Mouse (Mus musculus) G1E (cell line): ENCODE measurements at regions not wholly inside any gene's neighbourhood (a gene's known extent, or its start where the extent isn't known, plus 50 kb on each side); places are given as distances from the start of the nearest gene placed in this dataset.
"Not testable (repeated sequence)": the region's sequence is repeated elsewhere in the genome, so short reads cannot be mapped to it uniquely, and the experiment has no call there.

ENCODE experiments used
- ATAC-seq: 2 replicates; pipeline ENCODE4 v1.8.0; 2016; ENCODE audit warnings: mild to moderate bottlenecking; ENCODE audit not compliant: insufficient number of reproducible peaks, poor library complexity, low FRiP score, severe bottlenecking; ENCODE audit errors: extremely low read depth
- DNase-seq: peaks from one replicate; pipeline ENCODE4 v3.0.0; 2012; ENCODE audit warnings: low spot score
- H3K27me3 ChIP-seq: 2 replicates; pipeline ENCODE4 v1.6.1; 2012; ENCODE audit warnings: mild to moderate bottlenecking, low read length, inconsistent platforms; ENCODE audit not compliant: insufficient read depth
- H3K36me3 ChIP-seq: replicated peaks from 2 replicates; pipeline ENCODE3; 2012; ENCODE audit warnings: mild to moderate bottlenecking, inconsistent platforms
- H3K4me1 ChIP-seq: 2 replicates; pipeline ENCODE4 v1.6.1; 2012; ENCODE audit warnings: low read depth, low read length, inconsistent platforms, mixed read lengths; ENCODE audit not compliant: insufficient read depth
- H3K4me3 ChIP-seq: 2 replicates; pipeline ENCODE4 v1.5.1; 2012; ENCODE audit warnings: low read depth, mild to moderate bottlenecking, inconsistent platforms, low read length, moderate library complexity, mixed read lengths
- H3K9me3 ChIP-seq: replicated peaks from 2 replicates; pipeline ENCODE4 v1.6.1; 2012; ENCODE audit warnings: inconsistent platforms
- CTCF ChIP-seq: IDR thresholded peaks from 2 replicates; pipeline ENCODE4 v1.5.1; 2012; ENCODE audit warnings: low read depth, low read length, inconsistent platforms, mixed read lengths
- GATA1 ChIP-seq: IDR thresholded peaks from 2 replicates; pipeline ENCODE4 v1.6.1; 2012; ENCODE audit warnings: borderline replicate concordance, low read length, inconsistent platforms, mixed read lengths
- GATA2 ChIP-seq: IDR thresholded peaks from 2 replicates; pipeline ENCODE4 v1.6.1; 2012; ENCODE audit warnings: low read depth, low read length, inconsistent platforms, borderline replicate concordance
- POLR2AphosphoS5 ChIP-seq: IDR thresholded peaks from 2 replicates; pipeline ENCODE4 v1.6.1; 2012; ENCODE audit warnings: low read depth, low read length, inconsistent platforms; ENCODE audit not compliant: insufficient replicate concordance
- TAL1 ChIP-seq: conservative IDR thresholded peaks from 2 replicates; pipeline ENCODE4 v1.6.1; 2012; ENCODE audit warnings: low read depth, low read length, inconsistent platforms, mixed read lengths

DNA sequence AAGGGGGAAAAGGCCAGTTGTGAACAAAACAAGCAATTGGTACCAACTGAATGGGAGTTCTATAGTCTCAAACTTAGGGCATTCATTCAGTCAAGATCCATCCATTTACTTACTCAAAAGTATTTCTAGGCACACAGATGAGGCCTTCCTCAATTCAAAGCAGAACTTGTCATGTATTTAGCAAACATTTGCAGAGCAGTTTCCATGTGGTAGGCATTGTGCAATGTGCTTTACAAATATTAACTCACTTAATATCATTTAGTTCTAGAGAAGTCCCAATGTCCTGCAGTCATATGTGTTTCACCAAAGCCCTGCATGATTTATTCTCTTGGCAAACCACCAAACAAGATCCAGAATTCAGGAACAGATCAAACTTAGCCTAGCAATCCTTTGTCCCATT is 148.8 kb upstream of the Rps6ka3 start:
- no peak for ATAC-seq
- no peaks in the 10 kb centered on the region for H3K4me1 ChIP-seq
- TF ChIP-seq TAL1 (no peak), GATA2 (no peak), GATA1 (no peak), CTCF (no peak), POLR2AphosphoS5 (no peak)

GRCm38 (mm10) chrX:159066212-159066611 is 143.9 kb upstream of the Rps6ka3 start:
- DNase-seq, result no peak
- H3K4me1 ChIP-seq, result no peaks in the 10 kb centered on the region
- H3K27me3 ChIP-seq, result no peaks in the 10 kb centered on the region
- H3K36me3 ChIP-seq, result no peaks in the 10 kb centered on the region
- no peak for TF ChIP-seq GATA2
- TF ChIP-seq GATA1, result no peak
- TF ChIP-seq CTCF, result no peak
- TF ChIP-seq POLR2AphosphoS5, result no peak
- no peak for TF ChIP-seq TAL1
- H3K4me3 ChIP-seq, result no peak overlapping the region
- H3K9me3 ChIP-seq, result no peaks in the 10 kb centered on the region
- no peak for ATAC-seq

More for the DNA sequence above, 148.8 kb upstream of the Rps6ka3 start:
- DNase-seq, result no peak
- Histone ChIP-seq H3K4me3 (no peak overlapping the region), H3K36me3 (no peaks in the 10 kb centered on the region), H3K9me3 (no peaks in the 10 kb centered on the region), H3K27me3 (no peaks in the 10 kb centered on the region)

GRCm38 (mm10) chrX:159072647-159073046 is 137.5 kb upstream of the Rps6ka3 start:
- H3K4me3 ChIP-seq, result no peak overlapping the region
- no peaks in the 10 kb centered on the region for H3K36me3 ChIP-seq
- no peak for TF ChIP-seq GATA1
- TF ChIP-seq TAL1, result no peak
- no peak for TF ChIP-seq GATA2
- TF ChIP-seq POLR2AphosphoS5, result no peak
- TF ChIP-seq CTCF, result no peak
- H3K4me1 ChIP-seq, result no peaks in the 10 kb centered on the region
- no peak for ATAC-seq
- H3K9me3 ChIP-seq, result no peaks in the 10 kb centered on the region
- H3K27me3 ChIP-seq, result no peaks in the 10 kb centered on the region
- no peak for DNase-seq

- no peaks in the 10 kb centered on the region for H3K9me3 ChIP-seq
- DNase-seq (no peak), ATAC-seq (no peak)
- no peaks in the 10 kb centered on the region for H3K4me1 ChIP-seq
- TF ChIP-seq GATA2 (no peak), POLR2AphosphoS5 (no peak), CTCF (no peak), GATA1 (no peak), TAL1 (no peak)
- no peaks in the 10 kb centered on the region for H3K36me3 ChIP-seq
- no peaks in the 10 kb centered on the region for H3K27me3 ChIP-seq
- H3K4me3 ChIP-seq, result no peak overlapping the region
Observed at GRCm38 (mm10) chrX:159073533-159073932, 136.6 kb upstream of the Rps6ka3 start.

DNA sequence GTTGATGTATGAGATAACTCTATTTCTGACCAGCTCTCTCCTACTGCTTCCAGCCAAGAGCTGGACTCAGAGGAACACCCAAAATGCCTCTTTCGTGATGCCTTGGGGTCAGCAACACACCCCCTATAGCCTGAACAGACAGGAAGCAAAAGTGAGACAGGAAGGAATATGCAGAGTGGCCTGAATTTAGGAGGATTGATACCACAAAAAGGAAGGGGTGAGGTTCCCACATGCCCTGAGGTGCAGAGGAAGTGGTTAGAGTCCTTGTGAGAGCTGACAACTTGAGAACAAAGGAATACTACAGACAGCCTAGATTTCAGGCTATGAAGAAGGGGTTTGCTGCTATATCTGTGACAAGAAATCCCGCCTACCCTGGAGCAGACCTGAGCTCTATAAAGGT is 129.6 kb upstream of the Rps6ka3 start:
- ATAC-seq, result no peak
- H3K4me3 ChIP-seq, result no peak overlapping the region
- H3K36me3 ChIP-seq, result no peaks in the 10 kb centered on the region
- no peaks in the 10 kb centered on the region for H3K9me3 ChIP-seq
- no peak for TF ChIP-seq GATA1
- TF ChIP-seq CTCF, result no peak
- TF ChIP-seq TAL1, result no peak
- TF ChIP-seq GATA2, result no peak
- TF ChIP-seq POLR2AphosphoS5, result no peak
- no peaks in the 10 kb centered on the region for H3K4me1 ChIP-seq
- DNase-seq, result no peak
- H3K27me3 ChIP-seq, result no peaks in the 10 kb centered on the region

DNA sequence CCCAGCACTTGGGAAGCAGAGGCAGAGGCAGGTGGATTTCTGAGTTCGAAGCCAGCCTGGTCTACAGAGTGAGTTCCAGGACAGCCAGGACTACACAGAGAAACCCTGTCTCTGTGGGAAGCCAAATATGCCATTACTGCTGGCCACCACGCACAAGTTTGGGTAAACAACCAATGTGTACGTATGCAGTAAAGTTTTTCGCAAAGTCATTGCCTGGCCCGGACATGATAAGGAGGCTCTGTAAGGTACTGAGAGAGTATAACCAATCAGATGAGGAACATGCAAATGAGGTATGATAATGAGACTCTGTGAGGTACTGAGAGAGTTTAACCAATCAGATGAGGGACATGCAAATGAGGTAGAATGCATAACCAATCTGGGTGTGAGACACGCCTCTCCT is 99.5 kb upstream of the Rps6ka3 start:
- H3K27me3 ChIP-seq, ATAC-seq, H3K9me3 ChIP-seq, DNase-seq, H3K36me3 ChIP-seq, H3K4me1 ChIP-seq, H3K4me3 ChIP-seq: not testable (repeated sequence)

GRCm38 (mm10) chrX:159116210-159116609 is 93.9 kb upstream of the Rps6ka3 start:
- Histone ChIP-seq H3K4me3 (no peak overlapping the region), H3K27me3 (no peaks in the 10 kb centered on the region), H3K36me3 (no peaks in the 10 kb centered on the region), H3K9me3 (no peaks in the 10 kb centered on the region), H3K4me1 (no peaks in the 10 kb centered on the region)
- ATAC-seq, result no peak
- TF ChIP-seq CTCF (no peak), POLR2AphosphoS5 (no peak), TAL1 (no peak), GATA1 (no peak), GATA2 (no peak)
- no peak for DNase-seq
